Mouse (Mus musculus) mouse embryonic stem cell (cell line): ENCODE data around the gene Tctex1d1.

ENCODE experiments used
- in situ Hi-C, 2 experiments: fragments of 300-500 bp; cut with MboI; formaldehyde crosslinking; loops; 1 replicate in 1 of 2; 3 replicates in 1 of 2; pipeline ENCODE4 v1.14.3; 2019 to 2020; ENCODE audit warnings: low sequenced_read_pairs in 2 of 2, low pct_unique_long_range_greater_than_20kb in 1 of 2, mixed read lengths in 1 of 2; ENCODE audit not compliant: unreplicated experiment in 1 of 2

The Tctex1d1 gene

GRCm38 (mm10) chr4:103028177-103029088 lies 50.0 kb downstream of the Tctex1d1 start:
- in situ Hi-C loops = no loop called here

GRCm38 (mm10) chr4:103039103-103039837 lies 60.9 kb downstream of the Tctex1d1 start:
- in situ Hi-C loops = no loop called here

DNA sequence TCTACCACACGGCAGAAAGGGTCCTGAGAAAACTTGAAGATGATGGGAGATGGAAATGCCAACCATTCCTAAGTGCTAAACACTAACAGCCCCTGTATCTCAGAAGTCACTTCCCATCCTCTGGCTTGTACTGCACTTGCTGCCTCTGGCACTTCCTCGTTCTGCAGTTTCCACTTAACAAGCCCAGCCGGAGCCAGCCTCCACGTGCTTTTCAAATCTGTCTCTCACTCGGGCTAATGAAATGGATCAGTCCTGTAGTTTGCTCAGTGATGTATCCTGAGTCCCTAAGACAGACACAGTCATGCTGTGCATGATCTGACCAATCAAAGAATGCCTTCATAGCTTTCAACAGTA lies 61.4 kb downstream of the Tctex1d1 start:
- in situ Hi-C loops = no loop called here

- in situ Hi-C loops = no loop called here
Measured at GRCm38 (mm10) chr4:103042997-103043396, 64.6 kb downstream of the Tctex1d1 start.

GRCm38 (mm10) chr4:103048046-103048445 lies 69.6 kb downstream of the Tctex1d1 start:
- in situ Hi-C loops = no loop called here
